Mouse (Mus musculus) kidney, embryonic 15.5 days (tissue): ENCODE measurements around the gene Astn2. TPM values are rescaled to one million over a fixed set of nuclear protein-coding genes. Genes with fewer than 3 reads are reported as not detected.

ENCODE experiments used
- ATAC-seq: fragments of 200-750 bp; cut with Nextera tagmentation; replicated peaks from 2 replicates; pipeline ENCODE4 v1.8.0; 2017; ENCODE audit warnings: moderate TSS enrichment; ENCODE audit not compliant: low FRiP score
- H3K27ac ChIP-seq: fragments of 300-500 bp; sonication (generic); 2 replicates; pipeline ENCODE4 v1.5.1; 2015; ENCODE audit warnings: mild to moderate bottlenecking, inconsistent platforms
- H3K27me3 ChIP-seq: fragments of 300-500 bp; sonication (generic); 2 replicates; pipeline ENCODE4 v1.6.1; 2015; ENCODE audit warnings: inconsistent platforms
- H3K36me3 ChIP-seq: fragments of 300-500 bp; sonication (generic); 2 replicates; pipeline ENCODE4 v1.6.1; 2015; ENCODE audit warnings: inconsistent platforms
- H3K4me1 ChIP-seq: fragments of 300-500 bp; sonication (generic); 2 replicates; pipeline ENCODE4 v1.6.1; 2015; ENCODE audit warnings: inconsistent platforms
- H3K4me2 ChIP-seq: fragments of 300-500 bp; sonication (generic); 2 replicates; pipeline ENCODE4 v1.6.1; 2015; ENCODE audit warnings: moderate library complexity, mild to moderate bottlenecking, inconsistent platforms
- H3K4me3 ChIP-seq: fragments of 300-500 bp; sonication (generic); replicated peaks from 2 replicates; pipeline ENCODE4 v1.5.1; 2015; ENCODE audit warnings: mild to moderate bottlenecking, inconsistent platforms
- H3K9ac ChIP-seq: fragments of 300-500 bp; sonication (generic); 2 replicates; pipeline ENCODE4 v1.6.1; 2015; ENCODE audit warnings: mild to moderate bottlenecking, inconsistent platforms
- H3K9me3 ChIP-seq: fragments of 300-500 bp; sonication (generic); replicated peaks from 2 replicates; pipeline ENCODE4 v1.6.1; 2016; ENCODE audit warnings: inconsistent platforms
- WGBS: fragments of 180-500 bp; shearing (Covaris S2); methylation state at CpG from one replicate; pipeline ENCODE4 v1.1.7; 2015; ENCODE audit warnings: mixed read lengths; 5-methylcytosine and 5-hydroxymethylcytosine counted together
- polyA plus RNA-seq: library from polyadenylated mRNA; unstranded; fragments of >200 nt; fragmentation: Nextera tagmentation; extraction: Ambion mirVana; gene quantifications from 2 replicates; pipeline ENCODE4 v1.2.1, GENCODE M21; 2015

Gene Astn2
- polyA plus RNA-seq, 1 experiment from 2014 or later: 0.70 TPM

DNA sequence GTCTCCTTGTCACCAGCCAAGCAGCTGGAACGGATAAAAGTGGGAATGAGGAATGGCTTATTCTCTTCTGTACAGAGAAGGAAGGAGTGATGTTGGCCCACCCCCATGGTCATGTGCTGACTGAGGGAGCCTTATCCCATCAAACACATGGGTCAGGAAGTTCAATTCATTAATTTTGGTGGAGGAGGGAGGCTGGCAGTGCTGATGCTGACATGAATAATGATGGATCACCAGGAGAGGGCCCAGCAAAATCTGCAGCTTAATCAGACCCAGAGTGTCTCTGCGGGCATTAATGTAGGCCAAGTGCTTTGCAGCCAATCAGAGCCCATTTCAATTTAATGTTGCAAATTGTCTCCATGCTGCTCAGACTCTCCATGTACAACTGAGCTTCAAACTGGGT is 172.1 kb downstream of the Astn2 start:
- H3K27ac ChIP-seq: no peak overlapping the region
- H3K36me3 ChIP-seq: no peaks in the 10 kb centered on the region
- ATAC-seq: no peak
- no peak overlapping the region for H3K4me2 ChIP-seq
- 44% methylated on average over 2 of the region's 2 CpGs for WGBS
- no peaks in the 10 kb centered on the region for H3K27me3 ChIP-seq
- H3K4me1 ChIP-seq: no peaks in the 10 kb centered on the region
- no peak overlapping the region for H3K4me3 ChIP-seq
- H3K9me3 ChIP-seq: no peaks in the 10 kb centered on the region
- no peak overlapping the region for H3K9ac ChIP-seq

DNA sequence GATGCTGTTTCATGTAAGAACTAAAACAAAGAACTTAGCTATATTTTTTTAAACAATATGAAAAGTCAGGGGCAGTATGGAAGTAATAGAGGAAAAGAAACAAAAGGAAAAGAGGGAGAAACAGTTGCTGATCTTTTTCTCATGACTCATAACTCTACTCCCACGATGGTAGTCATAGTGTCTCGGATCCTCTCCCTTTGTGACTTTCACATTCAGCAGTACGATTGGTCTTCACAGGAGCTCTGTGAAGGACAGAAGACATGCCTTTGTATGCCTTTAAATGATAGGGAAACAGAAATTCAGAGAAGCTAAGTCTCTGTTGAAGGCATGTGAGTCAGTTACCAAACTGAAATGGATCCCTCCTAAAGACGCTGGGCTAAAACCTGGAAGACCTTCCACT is 173.7 kb downstream of the Astn2 start:
- 86% methylated on average over 4 of the region's 4 CpGs for WGBS

GRCm38 (mm10) chr4:66222602-66223317 is 181.7 kb downstream of the Astn2 start:
- no peak overlapping the region for H3K9ac ChIP-seq
- no peaks in the 10 kb centered on the region for H3K27me3 ChIP-seq
- ATAC-seq: no peak
- H3K4me2 ChIP-seq: no peak overlapping the region
- no peaks in the 10 kb centered on the region for H3K4me1 ChIP-seq
- WGBS: 82% methylated on average over 9 of the region's 9 CpGs
- H3K27ac ChIP-seq: no peak overlapping the region
- H3K4me3 ChIP-seq: no peak overlapping the region
- no peaks in the 10 kb centered on the region for H3K36me3 ChIP-seq
- no peaks in the 10 kb centered on the region for H3K9me3 ChIP-seq

More for the DNA sequence above, 173.7 kb downstream of the Astn2 start:
- no peak overlapping the region for H3K27ac ChIP-seq
- H3K4me2 ChIP-seq: no peak overlapping the region
- no peak for ATAC-seq
- H3K4me3 ChIP-seq: no peak overlapping the region
- H3K4me1 ChIP-seq: no peaks in the 10 kb centered on the region
- no peaks in the 10 kb centered on the region for H3K9me3 ChIP-seq
- no peak overlapping the region for H3K9ac ChIP-seq
- no peaks in the 10 kb centered on the region for H3K36me3 ChIP-seq
- no peaks in the 10 kb centered on the region for H3K27me3 ChIP-seq

DNA sequence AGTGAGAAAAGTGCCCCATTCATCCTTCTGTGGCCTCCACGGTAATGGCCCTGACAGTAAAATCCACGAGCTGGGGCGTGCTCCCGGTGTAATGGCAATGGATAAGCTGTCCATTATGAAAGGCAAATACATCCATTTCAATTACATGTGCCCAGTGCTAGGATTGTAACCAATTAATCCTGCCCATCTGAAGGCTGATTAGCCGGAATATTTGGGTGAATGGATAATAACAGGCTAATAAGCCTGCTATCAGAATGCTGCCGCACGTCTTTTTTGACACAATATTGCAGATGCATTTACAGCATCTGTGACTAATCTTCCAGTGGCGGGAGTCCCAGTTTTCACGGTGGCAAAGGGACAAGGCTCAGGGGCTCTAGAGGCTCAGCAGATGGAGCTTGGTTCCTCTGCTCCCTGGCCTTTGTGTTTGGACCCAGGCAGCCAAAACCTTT is 189.2 kb downstream of the Astn2 start:
- no peak overlapping the region for H3K4me3 ChIP-seq
- no peak for ATAC-seq
- H3K4me2 ChIP-seq: no peak overlapping the region
- H3K4me1 ChIP-seq: no peaks in the 10 kb centered on the region
- WGBS: 80% methylated on average over 9 of the region's 9 CpGs
- no peaks in the 10 kb centered on the region for H3K27me3 ChIP-seq
- no peaks in the 10 kb centered on the region for H3K9me3 ChIP-seq
- H3K36me3 ChIP-seq: no peaks in the 10 kb centered on the region
- no peak overlapping the region for H3K27ac ChIP-seq
- no peak overlapping the region for H3K9ac ChIP-seq

GRCm38 (mm10) chr4:66189636-66190035 is 214.8 kb downstream of the Astn2 start:
- no peak for ATAC-seq
- 93% methylated on average over 8 of the region's 8 CpGs for WGBS
- no peaks in the 10 kb centered on the region for H3K9me3 ChIP-seq

GRCm38 (mm10) chr4:66175887-66176533 is 228.4 kb downstream of the Astn2 start:
- ATAC-seq: no peak

More at GRCm38 (mm10) chr4:66189636-66190035, 214.8 kb downstream of the Astn2 start:
- Histone ChIP-seq H3K4me1 (no peaks in the 10 kb centered on the region), H3K4me2 (no peak overlapping the region), H3K27me3 (no peaks in the 10 kb centered on the region), H3K27ac (no peak overlapping the region), H3K36me3 (no peaks in the 10 kb centered on the region), H3K4me3 (no peak overlapping the region), H3K9ac (no peak overlapping the region)

GRCm38 (mm10) chr4:66171583-66171982 is 232.8 kb downstream of the Astn2 start:
- no peaks in the 10 kb centered on the region for H3K4me1 ChIP-seq
- no peaks in the 10 kb centered on the region for H3K9me3 ChIP-seq
- no peaks in the 10 kb centered on the region for H3K27me3 ChIP-seq
- H3K4me3 ChIP-seq: no peak overlapping the region
- 70% methylated on average over 5 of the region's 5 CpGs for WGBS
- H3K4me2 ChIP-seq: no peak overlapping the region
- no peak overlapping the region for H3K27ac ChIP-seq
- no peaks in the 10 kb centered on the region for H3K36me3 ChIP-seq
- ATAC-seq: no peak
- H3K9ac ChIP-seq: no peak overlapping the region

More at GRCm38 (mm10) chr4:66175887-66176533, 228.4 kb downstream of the Astn2 start:
- Histone ChIP-seq H3K4me3 (no peak overlapping the region), H3K27ac (no peak overlapping the region), H3K9ac (no peak overlapping the region), H3K4me2 (no peak overlapping the region), H3K4me1 (no peaks in the 10 kb centered on the region), H3K36me3 (no peaks in the 10 kb centered on the region), H3K9me3 (no peaks in the 10 kb centered on the region), H3K27me3 (no peaks in the 10 kb centered on the region)
- 53% methylated on average over 14 of the region's 14 CpGs for WGBS

DNA sequence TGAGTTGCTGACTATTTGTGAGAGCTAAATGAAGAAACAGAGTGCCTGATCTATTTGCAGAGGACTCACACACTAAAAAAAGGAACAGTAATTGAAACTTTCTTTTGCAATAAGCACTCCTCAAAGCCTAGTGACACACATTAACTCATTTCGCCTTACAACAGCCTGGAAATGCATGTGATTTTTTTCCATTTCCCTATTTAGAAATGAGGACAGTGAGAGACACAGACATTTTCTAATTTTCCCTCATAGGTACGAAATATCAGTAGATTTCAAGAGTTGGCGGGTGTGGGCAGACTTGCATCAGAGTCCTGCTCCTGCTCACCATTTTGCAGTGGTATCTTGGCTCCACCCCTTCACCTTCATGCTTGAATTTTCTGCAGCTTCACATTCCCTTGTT is 233.6 kb downstream of the Astn2 start:
- H3K4me2 ChIP-seq: no peak overlapping the region
- H3K27ac ChIP-seq: no peak overlapping the region
- H3K27me3 ChIP-seq: no peaks in the 10 kb centered on the region
- no peaks in the 10 kb centered on the region for H3K36me3 ChIP-seq
- no peak for ATAC-seq
- H3K9me3 ChIP-seq: no peaks in the 10 kb centered on the region
- no peaks in the 10 kb centered on the region for H3K4me1 ChIP-seq
- no peak overlapping the region for H3K4me3 ChIP-seq
- 89% methylated on average over 3 of the region's 3 CpGs for WGBS
- H3K9ac ChIP-seq: no peak overlapping the region

GRCm38 (mm10) chr4:66169485-66169884 is 234.9 kb downstream of the Astn2 start:
- Histone ChIP-seq H3K36me3 (no peaks in the 10 kb centered on the region), H3K9ac (no peak overlapping the region), H3K9me3 (no peaks in the 10 kb centered on the region), H3K27me3 (no peaks in the 10 kb centered on the region), H3K4me2 (no peak overlapping the region), H3K4me3 (no peak overlapping the region), H3K27ac (no peak overlapping the region), H3K4me1 (no peaks in the 10 kb centered on the region)
- whole genome bisulfite sequencing: 45% methylated on average over 2 of the region's 2 CpGs
- ATAC-seq: no peak

DNA sequence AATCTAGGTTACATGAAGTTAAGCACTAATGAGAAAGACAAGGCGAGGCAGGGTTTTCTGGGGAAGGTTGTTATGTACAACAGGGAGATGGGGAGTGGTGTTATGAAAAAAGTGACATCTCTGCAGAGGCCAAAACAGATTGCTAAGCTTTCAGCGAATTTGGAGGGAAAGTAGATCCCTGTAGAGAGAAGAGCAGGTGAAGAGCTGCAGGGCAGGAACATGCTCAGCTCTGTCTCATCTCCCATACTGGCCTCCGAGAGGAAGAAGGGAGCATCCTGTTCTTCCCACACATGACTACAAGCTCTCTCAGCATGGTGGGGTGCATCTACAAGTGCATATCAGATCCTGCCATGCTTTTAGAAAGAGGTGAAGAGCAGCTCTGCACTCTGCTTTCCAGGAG is 245.7 kb downstream of the Astn2 start:
- 75% methylated on average over 3 of the region's 3 CpGs for WGBS
- no peaks in the 10 kb centered on the region for H3K36me3 ChIP-seq
- H3K4me3 ChIP-seq: no peak overlapping the region
- H3K9ac ChIP-seq: no peak overlapping the region
- H3K4me2 ChIP-seq: no peak overlapping the region
- H3K27me3 ChIP-seq: no peaks in the 10 kb centered on the region
- no peaks in the 10 kb centered on the region for H3K9me3 ChIP-seq
- no peak overlapping the region for H3K27ac ChIP-seq
- no peak for ATAC-seq
- H3K4me1 ChIP-seq: no peaks in the 10 kb centered on the region

DNA sequence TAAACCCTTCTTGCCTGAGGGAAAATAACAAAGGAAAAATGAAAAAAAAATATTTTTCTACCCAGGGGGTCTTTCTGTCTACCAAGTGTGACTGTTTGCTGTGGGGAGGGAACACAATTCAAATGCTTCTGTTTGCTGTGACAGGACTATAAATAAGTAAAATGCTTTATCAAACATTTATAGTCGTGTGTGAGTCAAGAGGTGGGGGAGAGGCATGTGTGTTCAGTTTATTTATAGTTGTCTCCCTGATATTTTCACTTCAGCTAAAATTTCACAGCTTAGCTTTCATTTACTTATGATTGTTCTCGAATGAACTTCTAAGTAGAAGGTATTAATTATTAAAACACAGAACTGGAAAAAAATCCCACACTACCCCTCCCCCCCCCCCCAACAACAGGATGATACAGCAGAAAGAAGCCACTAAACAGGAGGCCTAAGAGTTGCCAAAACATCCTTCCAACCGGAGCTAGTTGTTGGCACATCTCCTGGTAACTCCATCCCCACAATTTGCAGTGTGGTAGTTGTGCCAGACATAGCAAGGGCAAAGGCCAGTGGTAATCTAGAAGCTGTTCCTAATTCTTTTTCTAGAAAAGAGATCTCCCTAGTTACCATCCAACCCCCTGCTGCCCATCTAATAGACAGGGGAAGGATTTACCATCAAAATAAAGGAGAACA is 246.8 kb downstream of the Astn2 start:
- Histone ChIP-seq H3K27ac (no peak overlapping the region), H3K27me3 (no peaks in the 10 kb centered on the region), H3K9me3 (no peaks in the 10 kb centered on the region), H3K4me2 (no peak overlapping the region), H3K4me3 (no peak overlapping the region), H3K36me3 (no peaks in the 10 kb centered on the region), H3K9ac (no peak overlapping the region), H3K4me1 (no peaks in the 10 kb centered on the region)
- 23% methylated on average over 3 of the region's 3 CpGs for WGBS
- ATAC-seq: no peak

GRCm38 (mm10) chr4:66146546-66146945 is 257.9 kb downstream of the Astn2 start:
- no peak overlapping the region for H3K9ac ChIP-seq
- H3K36me3 ChIP-seq: no peaks in the 10 kb centered on the region
- H3K4me1 ChIP-seq: no peaks in the 10 kb centered on the region
- H3K27me3 ChIP-seq: no peaks in the 10 kb centered on the region
- no peak overlapping the region for H3K4me3 ChIP-seq
- no peak for ATAC-seq
- 90% methylated on average over 5 of the region's 5 CpGs for WGBS
- no peaks in the 10 kb centered on the region for H3K9me3 ChIP-seq
- no peak overlapping the region for H3K27ac ChIP-seq
- H3K4me2 ChIP-seq: no peak overlapping the region
